Mouse (Mus musculus) left cerebral cortex, postnatal 25 days (tissue): ENCODE results near the gene Gucy2c. TPM values are rescaled to one million over a fixed set of nuclear protein-coding genes. Genes with fewer than 3 reads are reported as not detected.
A peak's percentile ranks its signal among the peaks of the same experiment; 100 is the strongest.
"Not testable (repeated sequence)": the region's sequence is repeated elsewhere in the genome, so short reads cannot be mapped to it uniquely, and the experiment has no call there.

ENCODE experiments used
- DNase-seq, 2 experiments: peaks; one replicate each; pipeline ENCODE4 v3.0.0; 2022; ENCODE audit warnings: low spot score in 2 of 2, mixed read lengths in 1 of 2
- intact Hi-C: fragments of 180-260 bp; cut with DNase I; formaldehyde crosslinking; loops from one replicate; pipeline ENCODE4 v1.15.1; 2025
- total RNA-seq, 2 experiments: library from RNA; stranded (reverse); gene quantifications; 2 replicates each; pipeline ENCODE4 v1.2.3; 2021

Gene Gucy2c
- total RNA-seq, 2 experiments from 2014 or later = 0.21 to 0.41 TPM

GRCm38 (mm10) chr6:136804705-136805408 lies 23.3 kb upstream of the Gucy2c start:
- intact Hi-C loops = loop anchor here (1.0 to 10.0 kb wide), 2 partner anchors 22 to 270 kb away; partner anchors contain the start of gene BC049715
- no peak for DNase-seq

DNA sequence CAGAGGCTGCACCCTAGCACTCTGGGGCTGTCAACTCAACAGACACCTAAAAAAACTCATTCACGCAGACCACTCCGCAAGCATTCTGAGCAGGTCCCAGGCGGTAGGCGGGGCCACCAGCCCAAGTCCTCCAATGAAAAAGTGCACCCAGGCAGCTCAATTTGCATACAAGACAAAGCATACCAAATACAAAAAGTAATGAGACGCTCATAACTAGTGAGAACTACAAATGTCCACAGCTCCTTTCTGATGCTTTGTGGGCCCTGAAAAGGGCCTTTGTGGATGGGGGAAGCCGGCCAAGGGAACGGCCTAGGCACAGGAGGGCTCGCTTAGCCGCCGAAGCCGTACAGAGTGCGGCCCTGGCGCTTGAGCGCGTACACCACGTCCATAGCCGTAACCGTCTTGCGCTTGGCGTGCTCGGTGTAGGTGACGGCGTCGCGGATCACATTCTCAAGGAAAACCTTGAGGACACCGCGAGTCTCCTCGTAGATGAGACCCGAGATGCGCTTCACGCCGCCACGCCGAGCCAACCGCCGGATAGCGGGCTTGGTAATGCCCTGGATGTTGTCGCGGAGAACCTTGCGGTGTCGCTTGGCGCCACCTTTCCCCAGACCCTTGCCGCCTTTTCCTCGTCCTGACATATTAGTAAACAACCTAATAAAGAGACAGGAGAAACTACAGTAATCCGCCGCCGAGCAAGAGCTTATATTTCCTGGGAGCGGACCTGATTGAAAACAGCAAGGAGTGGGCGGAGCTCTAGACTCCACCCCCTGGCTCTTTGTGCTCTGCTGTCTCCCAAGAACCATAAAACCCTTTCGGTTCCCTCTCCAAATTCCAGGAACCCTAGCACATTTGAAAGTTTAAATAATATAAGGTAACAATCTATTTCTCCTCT lies 22.4 kb upstream of the Gucy2c start, which contains the start of gene Hist4h4:
TSS of gene Hist4h4 (minus strand) at position 677 of the 895 bp plus-strand sequence.
- intact Hi-C loops = loop anchor here (1.0 to 10.0 kb wide), 2 partner anchors 23 to 269 kb away; partner anchors contain the start of gene BC049715
- peak; percentile 96 to 98 for DNase-seq

DNA sequence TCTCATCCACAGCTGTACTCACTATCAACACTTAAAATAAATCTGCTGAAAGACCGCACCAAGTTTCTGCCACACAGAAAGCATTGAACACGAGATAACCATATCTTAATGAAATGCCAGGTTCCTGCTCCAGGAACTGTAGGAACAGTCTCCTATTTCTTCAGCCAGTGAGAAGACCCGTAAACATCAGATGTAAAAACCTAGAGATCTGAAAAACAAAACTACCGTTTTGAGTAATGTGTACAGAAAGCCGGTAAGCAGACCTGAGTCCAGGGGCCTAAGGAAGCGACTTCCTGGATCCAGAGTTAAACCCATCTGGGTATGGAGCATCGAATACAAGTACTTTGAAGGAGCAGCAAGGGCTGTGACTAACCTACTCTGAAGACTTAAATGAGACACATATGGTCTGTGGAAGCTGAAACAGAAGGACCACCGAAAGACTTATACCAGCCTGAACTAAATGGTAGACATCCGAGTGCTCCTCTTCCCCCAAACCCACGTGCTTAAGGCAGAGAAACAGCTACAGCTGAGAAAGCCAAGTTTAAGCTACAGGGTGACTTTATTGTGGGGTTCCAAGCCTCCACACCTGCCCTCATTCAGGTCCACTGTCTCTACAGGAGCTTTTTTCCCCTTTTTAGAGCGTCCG lies 21.7 kb upstream of the Gucy2c start:
- intact Hi-C loops = loop anchor here (10.0 kb wide), 1 partner anchor 268 kb away; no protein-coding TSS in a partner anchor

DNA sequence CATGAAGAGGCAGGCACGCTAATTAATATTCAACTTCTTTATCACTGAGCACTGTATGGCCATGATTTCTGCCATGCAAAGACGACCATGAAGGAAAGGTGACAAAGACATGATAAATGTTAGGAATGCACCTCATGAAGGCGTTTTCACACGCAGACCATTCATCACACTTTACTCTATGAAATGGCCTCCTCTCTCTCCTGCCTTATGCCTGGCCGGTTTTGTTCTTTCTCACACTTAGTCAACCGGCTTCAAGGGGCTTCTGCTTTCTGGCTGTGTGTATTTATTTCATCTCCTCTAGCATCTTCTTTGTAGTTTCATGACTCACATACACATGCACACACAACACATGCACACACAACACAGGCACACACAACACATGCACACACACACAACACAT lies 19.7 kb upstream of the Gucy2c start:
- intact Hi-C loops = loop anchor here (10.0 kb wide), 1 partner anchor 266 kb away; no protein-coding TSS in a partner anchor
- no peak for DNase-seq

More for the DNA sequence above, 21.7 kb upstream of the Gucy2c start:
- no peak for DNase-seq

GRCm38 (mm10) chr6:136800710-136801109 lies 19.1 kb upstream of the Gucy2c start:
- no peak for DNase-seq
- intact Hi-C loops = loop anchor here (10.0 kb wide), 1 partner anchor 266 kb away; no protein-coding TSS in a partner anchor

GRCm38 (mm10) chr6:136797874-136798693 lies 16.5 kb upstream of the Gucy2c start:
- DNase-seq, intact Hi-C loops: not testable (repeated sequence)

- no peak for DNase-seq
- intact Hi-C loops = no loop called here
These were observed 14.3 kb upstream of the Gucy2c start for GRCm38 (mm10) chr6:136795850-136796249.

GRCm38 (mm10) chr6:136795110-136795509 lies 13.5 kb upstream of the Gucy2c start:
- intact Hi-C loops = no loop called here
- DNase-seq = no peak

DNA sequence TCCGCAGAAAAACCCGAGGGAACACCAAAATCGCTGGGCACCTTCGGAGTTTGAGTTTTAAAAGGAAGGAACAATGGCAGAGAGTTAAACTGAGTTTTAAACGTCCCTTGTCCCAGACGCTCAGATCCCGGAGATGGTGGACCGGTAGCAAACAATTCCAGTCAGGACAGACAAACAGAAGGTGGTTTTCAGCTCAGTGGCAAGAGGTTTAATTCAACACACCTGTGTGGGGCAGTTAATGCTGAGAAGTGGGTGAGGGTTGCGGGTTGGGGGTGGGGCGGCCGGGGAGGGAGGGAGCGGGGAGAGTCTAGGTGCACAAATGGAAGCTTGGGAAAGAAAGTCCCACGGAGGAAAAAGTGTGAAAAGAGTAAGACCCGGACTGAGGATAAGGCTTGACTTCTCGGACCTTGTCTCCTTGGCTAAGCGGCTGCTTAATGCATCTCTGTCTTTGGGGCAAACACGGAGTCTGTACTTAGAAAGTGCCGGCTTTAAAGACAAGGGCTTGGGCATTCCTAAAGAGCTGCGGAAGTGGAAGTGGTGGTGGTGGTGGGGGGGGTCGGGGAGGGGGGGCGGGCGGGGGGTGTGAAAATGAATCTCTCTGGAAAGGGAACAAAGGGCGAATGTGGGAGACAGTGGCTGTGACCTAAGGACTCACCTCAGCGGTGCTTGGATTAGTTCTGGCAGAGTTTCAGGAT lies 12.4 kb upstream of the Gucy2c start:
- DNase-seq = no peak
- intact Hi-C loops = no loop called here

DNA sequence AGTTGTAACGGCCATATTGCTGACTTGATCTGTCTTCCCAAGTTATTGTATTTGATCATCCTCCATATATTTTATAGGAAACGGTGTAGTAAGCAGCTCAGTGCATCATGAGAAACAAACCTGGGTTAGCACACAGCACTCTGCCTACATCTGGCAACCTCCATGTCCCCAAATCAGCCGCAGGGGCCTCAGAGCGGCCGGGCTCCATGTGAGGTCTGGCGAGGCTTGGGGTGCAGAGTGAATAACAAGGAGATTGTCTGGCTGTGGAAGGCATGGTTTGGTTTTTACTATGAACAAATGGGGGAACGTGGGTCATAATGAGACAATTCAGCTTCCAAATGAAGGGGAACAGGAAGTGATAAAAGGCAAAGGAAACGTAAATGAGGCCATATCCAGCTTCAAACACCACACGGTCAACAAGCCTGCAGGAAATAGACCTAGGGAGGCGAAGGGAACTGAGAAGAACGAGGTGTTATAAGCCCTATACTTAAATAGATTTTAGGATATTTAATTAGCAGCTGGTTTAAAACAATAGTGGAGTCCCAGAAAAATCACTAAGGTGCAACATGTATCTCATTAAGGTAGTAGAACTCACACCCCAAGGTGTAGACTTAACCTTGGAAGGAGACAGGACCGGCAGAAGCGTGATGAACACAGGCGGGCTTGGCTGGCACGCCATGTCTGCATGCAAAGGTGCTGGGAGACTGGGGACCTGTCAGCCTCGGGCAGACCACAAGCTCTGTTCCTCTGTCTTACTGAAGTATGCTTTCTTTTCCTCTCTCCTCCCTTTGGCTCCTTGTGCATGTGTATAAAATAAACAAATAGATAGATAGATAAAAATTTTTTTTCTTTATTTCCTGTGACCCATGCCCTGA lies 11.6 kb upstream of the Gucy2c start:
- DNase-seq = no peak
- intact Hi-C loops = no loop called here

- no peak for DNase-seq
- intact Hi-C loops = no loop called here
These were observed 7.9 kb upstream of the Gucy2c start for GRCm38 (mm10) chr6:136789391-136789971.

DNA sequence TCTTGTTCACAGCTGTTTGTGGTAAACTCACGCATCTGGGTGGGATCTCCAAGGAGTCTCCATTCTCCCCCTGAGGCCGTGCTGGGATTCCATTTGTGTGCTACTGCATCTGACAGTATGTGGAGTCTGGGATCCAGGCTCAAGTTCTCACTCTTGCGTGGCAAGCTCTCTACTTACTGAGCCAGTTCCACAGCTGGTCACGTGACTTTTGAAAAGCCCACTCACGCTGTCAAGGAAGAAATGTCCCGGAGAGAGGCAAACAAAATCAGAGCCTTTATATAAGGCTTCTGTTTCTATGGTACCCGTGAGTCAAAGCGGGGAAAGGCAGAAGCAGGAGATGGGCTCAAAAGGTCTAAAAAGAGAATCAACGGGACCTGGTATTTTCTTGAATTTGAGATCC lies 1.2 kb upstream of the Gucy2c start:
- intact Hi-C loops = no loop called here

GRCm38 (mm10) chr6:136782146-136782545 lies 581 bp upstream of the Gucy2c start:
- no peak for DNase-seq
- intact Hi-C loops = no loop called here

More for the DNA sequence above, 1.2 kb upstream of the Gucy2c start:
- peak; percentile 30 to 67 for DNase-seq

- no peak for DNase-seq
- intact Hi-C loops = no loop called here
These were observed 5.2 kb downstream of the Gucy2c start for GRCm38 (mm10) chr6:136776392-136776791.

- intact Hi-C loops = no loop called here
- DNase-seq = no peak
These were observed 11.7 kb downstream of the Gucy2c start for GRCm38 (mm10) chr6:136769859-136770258.

- intact Hi-C loops = no loop called here
- DNase-seq = no peak
These were observed 12.4 kb downstream of the Gucy2c start for GRCm38 (mm10) chr6:136769143-136769542.

GRCm38 (mm10) chr6:136763912-136764311 lies 17.7 kb downstream of the Gucy2c start:
- intact Hi-C loops = no loop called here
- DNase-seq = peak in 1 of 2 experiments; percentile 20
